In genomic region chr7:49476666-49477065, GRCm38 (mm10) we compare ENCODE assay signal across 9 mouse cellular contexts.
DNase-seq lines count a peak whose midpoint lies in the region; ATAC-seq and TF ChIP-seq lines count a peak whose summit lies in the region.
"Had no signal": no experiment of that assay in that cellular context is flagged by ENCODE, and none has a peak within 500 bp of the region (broad histone marks: within the 10 kb centered on the region; RNA-seq: fewer than 3 reads in every experiment).

No protein-coding gene starts in this region.

- no peak overlapping the region for H3K27ac ChIP-seq in hindbrain, embryonic 10.5 days
- no peak overlapping the region for H3K27ac ChIP-seq in hindbrain, embryonic 14.5 days
- H3K27ac ChIP-seq in bone marrow, adult 2 months (ENCODE audit: control insufficient read depth, insufficient read depth, low read depth, low read length, poor library complexity), result no peak overlapping the region
- H3K27ac ChIP-seq in kidney, embryonic 14.5 days (ENCODE audit: low read depth, low read length), result peak overlapping the region; percentile 51; the same call in 1 of the 2 replicates
- H3K27ac ChIP-seq: limb, embryonic 13.5 days had no signal

- 61% methylated on average over 5 of the region's 5 CpGs for WGBS in hindbrain, embryonic 10.5 days
- WGBS in hindbrain, embryonic 14.5 days, result 64% methylated on average over 5 of the region's 5 CpGs
- 52% methylated on average over 5 of the region's 5 CpGs for WGBS in bone marrow, adult 2 months
- WGBS in kidney, embryonic 14.5 days, result 57% methylated on average over 5 of the region's 5 CpGs

- no peaks in the 10 kb centered on the region for H3K9me3 ChIP-seq in hindbrain, embryonic 10.5 days
- no peaks in the 10 kb centered on the region for H3K9me3 ChIP-seq in hindbrain, embryonic 14.5 days (ENCODE audit: control insufficient read depth, low read length)
- no peaks in the 10 kb centered on the region for H3K9me3 ChIP-seq in kidney, embryonic 14.5 days (ENCODE audit: control insufficient read depth, low read length)

- H3K36me3 ChIP-seq in hindbrain, embryonic 10.5 days, result 0 out of 2 replicates have a peak, but pooled peaks cover 10% of the 10 kb centered on the region
- no peaks in the 10 kb centered on the region for H3K36me3 ChIP-seq in hindbrain, embryonic 14.5 days (replicated peaks; ENCODE audit: control insufficient read depth, insufficient read depth)
- no peaks in the 10 kb centered on the region for H3K36me3 ChIP-seq in kidney, embryonic 14.5 days (ENCODE audit: control insufficient read depth, insufficient read depth, low read length)
- H3K36me3 ChIP-seq: limb, embryonic 13.5 days had no signal

- no peak overlapping the region for H3K9ac ChIP-seq in hindbrain, embryonic 14.5 days
- no peak overlapping the region for H3K9ac ChIP-seq in kidney, embryonic 14.5 days (ENCODE audit: low read depth, low read length)
- H3K9ac ChIP-seq: limb, embryonic 13.5 days had no signal

- H3K4me1 ChIP-seq in hindbrain, embryonic 10.5 days (replicated peaks), result peaks cover 11% of the 10 kb centered on the region
- H3K4me1 ChIP-seq in hindbrain, embryonic 14.5 days (replicated peaks; ENCODE audit: control insufficient read depth, insufficient read depth, low read length), result 0 out of 2 replicates have a peak, but pooled peaks cover 5% of the 10 kb centered on the region
- H3K4me1 ChIP-seq in bone marrow, adult 2 months (ENCODE audit: control insufficient read depth, insufficient read depth, low read length), result no peaks in the 10 kb centered on the region
- H3K4me1 ChIP-seq in kidney, embryonic 14.5 days (ENCODE audit: control insufficient read depth, insufficient read depth, low read length), result peaks cover 24% of the 10 kb centered on the region

- no peak for ATAC-seq in hindbrain, embryonic 14.5 days (ENCODE audit: low FRiP score)
- ATAC-seq in kidney, embryonic 14.5 days (ENCODE audit: low FRiP score, low TSS enrichment), result peak; percentile 47; the same call in 1 of the 2 replicates

- no peak overlapping the region for H3K4me2 ChIP-seq in hindbrain, embryonic 14.5 days (replicated peaks)
- no peak overlapping the region for H3K4me2 ChIP-seq in kidney, embryonic 14.5 days (replicated peaks; ENCODE audit: low read depth, low read length)
- H3K4me2 ChIP-seq: limb, embryonic 13.5 days had no signal

- no peak overlapping the region for H3K4me3 ChIP-seq in hindbrain, embryonic 10.5 days
- no peak overlapping the region for H3K4me3 ChIP-seq in hindbrain, embryonic 14.5 days (replicated peaks; ENCODE audit: low read length)
- H3K4me3 ChIP-seq in bone marrow, adult 2 months (replicated peaks; ENCODE audit: control insufficient read depth, low read depth, low read length), result no peak overlapping the region
- H3K4me3 ChIP-seq in kidney, embryonic 14.5 days (ENCODE audit: low read length), result no peak overlapping the region
- H3K4me3 ChIP-seq: limb, embryonic 13.5 days had no signal

- H3K27me3 ChIP-seq in hindbrain, embryonic 10.5 days (ENCODE audit: insufficient read depth, poor library complexity, severe bottlenecking), result no peaks in the 10 kb centered on the region
- no peaks in the 10 kb centered on the region for H3K27me3 ChIP-seq in hindbrain, embryonic 14.5 days (ENCODE audit: control insufficient read depth, insufficient read depth, low read length)
- no peaks in the 10 kb centered on the region for H3K27me3 ChIP-seq in kidney, embryonic 14.5 days (ENCODE audit: control insufficient read depth, insufficient read depth, low read length)

- no peak for TF ChIP-seq POLR2A in bone marrow, adult 2 months (IDR thresholded peaks at IDR 0.05; ENCODE audit: borderline replicate concordance, control insufficient read depth, low read depth, low read length)

- TF ChIP-seq CTCF in bone marrow, adult 2 months (IDR thresholded peaks at IDR 0.05; ENCODE audit: control insufficient read depth, insufficient read depth, low read length), result peak; percentile 48

- DNase-seq in hindbrain, embryonic 10.5 days (ENCODE audit: low spot score), result peak; percentile 34
- no peak for DNase-seq in hindbrain, embryonic 14.5 days (ENCODE audit: low spot score)
- DNase-seq in CD4-positive helper T cell, adult 2 months (ENCODE audit: low read depth, low spot score), result peak; percentile 23
- DNase-seq in lung, postnatal 10 days, result peak; percentile 63
- DNase-seq in frontal cortex, postnatal 36 days (ENCODE audit: low spot score in 2 of 2), result no peak
- DNase-seq in gastrocnemius, postnatal 4 days (ENCODE audit: low spot score in 2 of 2), result no peak

Comparison
In these comparisons a context has a peak if more than half of its experiments do, and no peak if none do; other contexts are left out.
1. DNase-seq: peak in hindbrain, embryonic 10.5 days (single experiment), CD4-positive helper T cell, adult 2 months (single experiment) and lung, postnatal 10 days (single experiment); none in hindbrain, embryonic 14.5 days (single experiment), frontal cortex, postnatal 36 days (0 of 2) and gastrocnemius, postnatal 4 days (0 of 2).